Mouse (Mus musculus) urinary bladder, adult 2 months (tissue): ENCODE results near the gene Mrps15. TPM values are rescaled to one million over a fixed set of nuclear protein-coding genes. Genes with fewer than 3 reads are reported as not detected.

ENCODE experiments used
- polyA plus RNA-seq: library from polyadenylated mRNA; depleted of rRNA; stranded (reverse); fragments of >200 nt; gene quantifications from 2 replicates; pipeline ENCODE4 v1.2.3, GENCODE M21; 2012; rRNA removed

The Mrps15 gene
- polyA plus RNA-seq, 1 experiment, result 44.0 TPM

Other genes starting within 250 kb of the Mrps15 start
- 1.6 and 1.7 TPM in 2 replicates for gene Csf3r, start 22.4 kb upstream of the Mrps15 start, polyA plus RNA-seq
- 1.2 and 3.3 TPM in 2 replicates for gene Oscp1, start 11.6 kb downstream of the Mrps15 start, polyA plus RNA-seq
- gene Lsm10, start 49.7 kb downstream of the Mrps15 start, polyA plus RNA-seq, result 48.2 and 49.5 TPM in 2 replicates
- 26.3 and 40.8 TPM in 2 replicates for gene Stk40, start 57.0 kb downstream of the Mrps15 start, polyA plus RNA-seq
- 64.1 and 68.0 TPM in 2 replicates for gene Eva1b, start 100.8 kb downstream of the Mrps15 start, polyA plus RNA-seq
- gene Sh3d21, start 116.6 kb downstream of the Mrps15 start, polyA plus RNA-seq, result 10.1 and 11.8 TPM in 2 replicates
- gene Thrap3, start 155.8 kb downstream of the Mrps15 start, polyA plus RNA-seq, result 111 and 130 TPM in 2 replicates
- 103 and 127 TPM in 2 replicates for gene Map7d1, start 209.4 kb downstream of the Mrps15 start, polyA plus RNA-seq
- gene Trappc3, start 215.4 kb downstream of the Mrps15 start, polyA plus RNA-seq, result 85.7 and 101 TPM in 2 replicates
- 17.6 and 22.6 TPM in 2 replicates for gene Col8a2, start 239.9 kb downstream of the Mrps15 start, polyA plus RNA-seq